Mouse (Mus musculus) liver, embryonic 14.5 days (tissue): ENCODE measurements around the gene Chaf1b.

ENCODE experiments used
- CTCF ChIP-seq: IDR thresholded peaks from 2 replicates; pipeline ENCODE4 v1.5.1; 2016; ENCODE audit warnings: antibody characterized with exemption, low read depth, control low read depth
- EP300 ChIP-seq: IDR thresholded peaks from 2 replicates; pipeline ENCODE4 v1.6.1; 2016; ENCODE audit warnings: antibody characterized with exemption, low read depth

- TF ChIP-seq EP300 (no peak), CTCF (no peak)
Measured at GRCm38 (mm10) chr16:93908196-93908595, 24.5 kb downstream of the Chaf1b start.
